Mouse (Mus musculus) intestine, postnatal 0 days (tissue): ENCODE results near the gene Agbl4. TPM values are rescaled to one million over a fixed set of nuclear protein-coding genes. Genes with fewer than 3 reads are reported as not detected.
A peak's percentile ranks its signal among the peaks of the same experiment; 100 is the strongest.

Source experiments
- ATAC-seq: fragments of 200-750 bp; cut with Nextera tagmentation; 2 replicates; pipeline ENCODE4 v1.8.0; 2017; ENCODE audit warnings: mild to moderate bottlenecking, moderate TSS enrichment, moderate library complexity
- H3K27ac ChIP-seq: fragments of 300-500 bp; sonication (generic); 2 replicates; pipeline ENCODE4 v1.5.1; 2014; ENCODE audit warnings: mild to moderate bottlenecking, low read depth, low read length, moderate library complexity
- H3K27me3 ChIP-seq: fragments of 300-500 bp; sonication (generic); replicated peaks from 2 replicates; pipeline ENCODE4 v1.6.1; 2014; ENCODE audit warnings: low read length, mixed read lengths; ENCODE audit not compliant: control insufficient read depth, insufficient read depth
- H3K36me3 ChIP-seq: fragments of 300-500 bp; sonication (generic); 2 replicates; pipeline ENCODE4 v1.6.1; 2014; ENCODE audit warnings: mild to moderate bottlenecking, moderate library complexity; ENCODE audit not compliant: control insufficient read depth, insufficient read depth
- H3K4me1 ChIP-seq: fragments of 300-500 bp; sonication (generic); replicated peaks from 2 replicates; pipeline ENCODE4 v1.6.1; 2014; ENCODE audit warnings: antibody characterized with exemption, low read length, mixed read lengths; ENCODE audit not compliant: control insufficient read depth, insufficient read depth
- H3K4me2 ChIP-seq: fragments of 300-500 bp; sonication (generic); replicated peaks from 2 replicates; pipeline ENCODE4 v1.6.1; 2014; ENCODE audit warnings: low read depth, mild to moderate bottlenecking, moderate library complexity
- H3K4me3 ChIP-seq: fragments of 300-500 bp; sonication (generic); 2 replicates; pipeline ENCODE4 v1.5.1; 2014; ENCODE audit warnings: low read depth, low read length
- H3K9ac ChIP-seq: fragments of 300-500 bp; sonication (generic); 2 replicates; pipeline ENCODE4 v1.6.1; 2014; ENCODE audit warnings: mild to moderate bottlenecking, low read depth, low read length
- H3K9me3 ChIP-seq: fragments of 300-500 bp; sonication (generic); 2 replicates; pipeline ENCODE4 v1.6.1; 2016; ENCODE audit warnings: mixed run types; ENCODE audit not compliant: control insufficient read depth
- CTCF ChIP-seq: sonication (generic); IDR thresholded peaks from 2 replicates; pipeline ENCODE4 v1.5.1; 2016; ENCODE audit warnings: low read depth, mild to moderate bottlenecking, control low read depth, antibody characterized with exemption, moderate library complexity
- WGBS: fragments of 180-500 bp; shearing (Covaris S2); extraction: QIAGEN DNeasy Blood & Tissue Kit; methylation state at CpG from one replicate; pipeline ENCODE4 v1.1.7; 2014; 5-methylcytosine and 5-hydroxymethylcytosine counted together
- polyA plus RNA-seq: library from polyadenylated mRNA; unstranded; fragments of >200 nt; fragmentation: Nextera tagmentation; extraction: Ambion mirVana; gene quantifications from 2 replicates; pipeline ENCODE4 v1.2.1, GENCODE M21; 2015

Agbl4 gene
- polyA plus RNA-seq, 1 experiment from 2014 or later = 0.18 TPM

DNA sequence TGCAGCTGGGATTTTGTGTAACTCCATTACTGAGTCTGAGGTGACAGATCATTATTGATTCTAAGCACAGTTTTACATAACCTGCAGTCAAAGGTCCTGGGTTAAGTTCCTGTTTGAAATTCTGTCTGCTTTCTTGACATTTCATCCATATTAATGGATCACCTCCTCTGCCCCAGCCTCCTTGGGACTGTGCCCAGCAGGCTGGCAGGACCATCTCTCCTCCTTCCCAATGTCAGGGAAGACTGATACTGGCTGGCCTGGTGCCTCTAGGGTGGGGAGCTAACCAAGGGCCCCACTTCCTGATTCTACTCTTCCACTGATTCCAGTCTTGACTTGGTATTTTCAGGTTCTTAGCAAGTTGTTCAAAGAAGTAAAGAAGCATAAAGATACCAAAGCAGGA, 1276.4 kb downstream of the Agbl4 start:
- H3K27me3 ChIP-seq = no peaks in the 10 kb centered on the region
- H3K4me3 ChIP-seq = no peak overlapping the region
- H3K27ac ChIP-seq = no peak overlapping the region
- no peaks in the 10 kb centered on the region for H3K36me3 ChIP-seq
- no peak overlapping the region for H3K4me2 ChIP-seq
- H3K9me3 ChIP-seq = no peaks in the 10 kb centered on the region
- H3K9ac ChIP-seq = no peak overlapping the region
- ATAC-seq = no peak
- H3K4me1 ChIP-seq = no peaks in the 10 kb centered on the region
- no peak for TF ChIP-seq CTCF

DNA sequence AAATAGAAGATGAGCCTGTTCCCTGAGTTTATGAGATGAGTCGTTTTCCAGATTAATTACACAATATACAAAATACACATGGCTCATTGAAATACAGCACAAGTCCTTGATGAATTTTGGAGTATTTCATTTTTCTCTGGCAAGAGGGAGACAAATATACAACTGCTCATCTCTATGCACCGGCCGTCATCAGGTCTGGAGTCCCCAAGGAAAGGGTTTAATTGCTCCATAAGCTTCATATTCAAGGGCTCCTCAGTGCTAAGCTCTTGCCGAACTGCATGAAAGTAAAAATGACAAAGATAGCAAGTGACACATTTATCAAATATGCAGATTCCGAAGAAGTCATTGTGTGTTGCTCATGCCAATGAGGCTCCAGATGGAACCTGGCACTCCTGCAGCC, 1284.5 kb downstream of the Agbl4 start:
- no peaks in the 10 kb centered on the region for H3K9me3 ChIP-seq
- no peaks in the 10 kb centered on the region for H3K27me3 ChIP-seq
- H3K27ac ChIP-seq = no peak overlapping the region
- 77% methylated on average over 5 of the region's 5 CpGs for WGBS
- no peak overlapping the region for H3K4me2 ChIP-seq
- no peak overlapping the region for H3K4me3 ChIP-seq
- no peak overlapping the region for H3K9ac ChIP-seq
- H3K36me3 ChIP-seq = no peaks in the 10 kb centered on the region
- no peak for TF ChIP-seq CTCF
- H3K4me1 ChIP-seq = no peaks in the 10 kb centered on the region
- ATAC-seq = no peak

DNA sequence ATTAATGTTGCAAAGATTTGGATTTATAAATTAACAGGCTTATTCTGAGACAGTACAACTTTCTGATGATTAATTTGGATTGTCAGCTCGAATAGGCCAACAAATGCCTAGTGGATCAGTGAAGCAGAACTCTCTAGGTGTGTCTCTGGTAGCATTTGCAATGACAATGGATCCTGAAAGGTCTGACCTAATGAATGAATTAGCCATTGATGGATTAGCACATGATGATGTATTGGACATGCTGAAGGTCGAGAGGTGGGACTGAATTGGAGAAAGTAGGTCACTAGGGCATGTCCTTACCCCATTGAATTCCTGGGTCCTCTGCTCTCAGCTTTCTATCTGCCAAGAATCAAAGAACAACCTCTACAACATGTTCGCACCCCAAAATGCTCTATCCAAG, 1285.3 kb downstream of the Agbl4 start:
- WGBS = 82% methylated on average over 3 of the region's 3 CpGs
- TF ChIP-seq CTCF = no peak
- Histone ChIP-seq H3K36me3 (no peaks in the 10 kb centered on the region), H3K27ac (no peak overlapping the region), H3K4me2 (no peak overlapping the region), H3K4me3 (no peak overlapping the region), H3K4me1 (no peaks in the 10 kb centered on the region), H3K9ac (no peak overlapping the region), H3K9me3 (no peaks in the 10 kb centered on the region), H3K27me3 (no peaks in the 10 kb centered on the region)
- no peak for ATAC-seq

DNA sequence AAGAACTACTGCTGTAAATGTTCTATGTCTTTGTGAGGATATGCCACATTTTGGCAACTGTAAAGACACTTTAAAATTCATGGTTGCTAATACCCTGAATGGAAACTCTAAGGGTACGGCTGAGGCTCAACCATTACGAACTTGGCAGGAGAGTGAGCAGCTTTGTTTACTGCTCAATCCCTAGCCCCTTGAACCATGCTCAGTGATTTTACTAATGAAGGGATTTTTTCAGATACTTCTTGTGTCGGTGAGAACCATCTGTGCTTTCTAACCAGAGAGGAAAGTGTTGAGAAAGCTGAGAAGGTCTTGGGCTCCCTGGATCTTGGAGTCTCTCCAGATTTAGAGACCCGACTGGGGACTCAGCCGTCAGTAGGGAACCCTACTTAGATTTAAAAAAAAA, 1286.4 kb downstream of the Agbl4 start:
- H3K36me3 ChIP-seq = no peaks in the 10 kb centered on the region
- no peak overlapping the region for H3K4me2 ChIP-seq
- H3K9me3 ChIP-seq = no peaks in the 10 kb centered on the region
- no peak overlapping the region for H3K9ac ChIP-seq
- H3K27me3 ChIP-seq = no peaks in the 10 kb centered on the region
- H3K27ac ChIP-seq = no peak overlapping the region
- no peak overlapping the region for H3K4me3 ChIP-seq
- WGBS = 65% methylated on average over 5 of the region's 5 CpGs
- TF ChIP-seq CTCF = no peak
- H3K4me1 ChIP-seq = no peaks in the 10 kb centered on the region
- ATAC-seq = no peak

DNA sequence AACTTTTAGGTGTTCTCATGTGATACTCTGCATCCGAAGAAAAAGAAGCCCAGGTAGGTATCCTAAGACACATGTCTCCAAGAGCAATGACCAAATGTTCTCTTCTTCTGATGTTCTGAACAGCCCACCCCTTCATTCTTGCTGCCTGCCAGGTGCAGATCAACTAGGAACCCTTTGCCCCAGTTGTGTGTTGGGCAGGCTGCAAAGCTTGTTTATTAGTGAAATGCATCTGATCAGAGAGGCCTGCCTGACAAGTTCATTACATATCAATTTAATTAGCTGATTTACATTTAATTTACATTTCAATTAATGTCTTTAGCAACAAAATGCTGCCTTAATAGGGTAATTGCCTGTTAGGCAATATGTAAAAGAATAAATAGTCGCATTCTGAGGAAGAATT, 1288.5 kb downstream of the Agbl4 start:
- H3K4me3 ChIP-seq = no peak overlapping the region
- ATAC-seq = no peak
- no peaks in the 10 kb centered on the region for H3K9me3 ChIP-seq
- H3K27ac ChIP-seq = no peak overlapping the region
- TF ChIP-seq CTCF = no peak
- H3K9ac ChIP-seq = no peak overlapping the region
- 87% methylated on average over 2 of the region's 2 CpGs for WGBS
- no peaks in the 10 kb centered on the region for H3K27me3 ChIP-seq
- no peaks in the 10 kb centered on the region for H3K4me1 ChIP-seq
- no peaks in the 10 kb centered on the region for H3K36me3 ChIP-seq
- no peak overlapping the region for H3K4me2 ChIP-seq

DNA sequence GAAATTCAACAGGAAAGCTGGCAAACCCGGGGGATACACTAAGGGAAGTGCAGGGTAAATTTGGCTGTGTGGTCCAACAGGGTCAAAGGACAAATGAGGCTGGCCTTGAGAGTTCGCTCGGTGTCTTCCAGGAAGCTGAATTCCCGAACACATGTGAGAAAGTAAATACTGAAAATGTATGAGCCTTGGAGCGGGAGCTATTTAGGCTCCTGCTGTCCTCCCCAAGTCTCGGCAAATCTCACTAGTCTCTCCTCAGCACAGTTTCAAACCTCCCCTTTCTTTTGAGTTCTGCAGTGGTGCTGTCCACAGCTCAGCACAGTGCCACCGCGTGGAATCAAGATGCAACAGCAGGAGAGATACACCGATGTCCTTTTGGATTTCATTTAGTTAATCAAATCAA, 1289.5 kb downstream of the Agbl4 start:
- Histone ChIP-seq H3K4me1 (no peaks in the 10 kb centered on the region), H3K9ac (no peak overlapping the region), H3K27ac (no peak overlapping the region), H3K4me3 (peak overlapping the region; percentile 11; the same call in 1 of the 2 replicates), H3K4me2 (peak overlapping the region; percentile 56), H3K27me3 (no peaks in the 10 kb centered on the region), H3K9me3 (no peaks in the 10 kb centered on the region), H3K36me3 (no peaks in the 10 kb centered on the region)
- TF ChIP-seq CTCF = peak; percentile 84
- WGBS = 4% methylated on average over 9 of the region's 9 CpGs
- ATAC-seq = no peak

DNA sequence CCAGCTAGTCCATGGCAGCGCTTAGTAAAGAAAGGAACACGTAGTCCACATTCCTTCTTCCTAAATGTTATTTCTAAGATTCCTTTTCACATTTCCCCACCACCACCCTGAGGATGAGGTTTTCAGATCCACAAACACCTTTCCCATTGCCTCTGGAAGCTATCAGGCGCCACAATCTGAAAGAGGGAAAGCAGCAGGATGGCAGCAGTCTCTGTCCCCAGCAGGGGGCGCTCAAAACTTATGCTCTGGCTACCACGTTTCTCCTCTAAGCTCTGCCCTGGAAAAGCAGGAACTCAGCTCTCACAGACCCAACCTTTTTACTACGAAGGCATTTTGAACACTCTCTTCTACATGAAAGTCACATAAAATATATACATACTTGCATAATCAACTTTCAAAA, 1290.2 kb downstream of the Agbl4 start:
- H3K27me3 ChIP-seq = no peaks in the 10 kb centered on the region
- no peak overlapping the region for H3K9ac ChIP-seq
- H3K4me3 ChIP-seq = peak overlapping the region; percentile 11; the same call in 1 of the 2 replicates
- H3K27ac ChIP-seq = no peak overlapping the region
- ATAC-seq = peak; percentile 54; the same call in 1 of the 2 replicates
- no peaks in the 10 kb centered on the region for H3K9me3 ChIP-seq
- no peaks in the 10 kb centered on the region for H3K4me1 ChIP-seq
- peak; percentile 88 for TF ChIP-seq CTCF
- no peaks in the 10 kb centered on the region for H3K36me3 ChIP-seq
- peak overlapping the region; percentile 56 for H3K4me2 ChIP-seq
- 15% methylated on average over 6 of the region's 6 CpGs for WGBS
